ENCODE assay signal across 17 mouse cellular contexts in genomic region chr7:141344787-141345186, GRCm38 (mm10). TPM values are rescaled to one million over a fixed set of nuclear protein-coding genes. Genes with fewer than 3 reads are reported as not detected.
"Had no signal": no experiment of that assay in that cellular context is flagged by ENCODE, and none has a peak within 500 bp of the region (broad histone marks: within the 10 kb centered on the region; RNA-seq: fewer than 3 reads in every experiment).

No protein-coding gene starts in this region.

- H3K27me3 ChIP-seq: limb, embryonic 12.5 days; neural tube, embryonic 15.5 days had no signal

- DNase-seq: kidney, adult 8-10 months; kidney, postnatal 36 days; liver; lung, embryonic 14.5 days; lung, postnatal 10 days; lung, postnatal 4 days; thymus, adult 18-20 months; thymus, postnatal 36 days had no signal

- H3K4me3 ChIP-seq: limb, embryonic 12.5 days; midbrain, embryonic 10.5 days; midbrain, embryonic 15.5 days; neural tube, embryonic 15.5 days had no signal

- H3K9ac ChIP-seq: limb, embryonic 12.5 days; liver, embryonic 14.5 days; lung, embryonic 14.5 days; midbrain, embryonic 15.5 days; neural tube, embryonic 15.5 days had no signal

- H3K36me3 ChIP-seq: limb, embryonic 12.5 days; midbrain, embryonic 10.5 days; midbrain, embryonic 15.5 days; neural tube, embryonic 15.5 days had no signal

- H3K27ac ChIP-seq: kidney, postnatal 0 days; limb, embryonic 12.5 days; liver, embryonic 14.5 days; midbrain, embryonic 10.5 days; midbrain, embryonic 15.5 days; neural tube, embryonic 15.5 days had no signal

- H3K4me2 ChIP-seq: limb, embryonic 12.5 days; lung, embryonic 14.5 days; midbrain, embryonic 15.5 days; neural tube, embryonic 15.5 days had no signal

- H3K9me3 ChIP-seq: limb, embryonic 12.5 days; midbrain, embryonic 10.5 days; midbrain, embryonic 15.5 days; neural tube, embryonic 15.5 days had no signal

- ATAC-seq: intestine, postnatal 0 days; midbrain, embryonic 15.5 days had no signal

- H3K4me1 ChIP-seq: limb, embryonic 12.5 days; midbrain, embryonic 10.5 days; midbrain, embryonic 15.5 days; neural tube, embryonic 15.5 days had no signal

RNA-seq across cellular contexts. Expression of gene Eps8l2, which starts 6.1 kb away (rescaled TPM):
- total RNA-seq: megakaryocyte, adult 5-6 weeks had no signal

RNA-seq across cellular contexts. Expression of gene Drd4, which starts 53.0 kb away (rescaled TPM):
- total RNA-seq: layer of hippocampus, adult 18-20 months; megakaryocyte, adult 5-6 weeks had no signal
- polyA plus RNA-seq: liver, embryonic 14.5 days had no signal
